Mouse (Mus musculus) midbrain, embryonic 16.5 days (tissue): Measurements from ENCODE around the gene Tmem203. TPM values are rescaled to one million over a fixed set of nuclear protein-coding genes. Genes with fewer than 3 reads are reported as not detected.

Source experiments
- ATAC-seq: fragments of 200-750 bp; cut with Nextera tagmentation; 2 replicates; pipeline ENCODE4 v1.8.0; 2017; ENCODE audit warnings: moderate TSS enrichment
- H3K27ac ChIP-seq: fragments of 300-500 bp; sonication (generic); 2 replicates; pipeline ENCODE4 v1.5.1; 2014; ENCODE audit warnings: mild to moderate bottlenecking, low read length, mixed read lengths
- H3K27me3 ChIP-seq: fragments of 300-500 bp; sonication (generic); 2 replicates; pipeline ENCODE4 v1.6.1; 2014; ENCODE audit warnings: low read depth, low read length, mixed read lengths; ENCODE audit not compliant: control insufficient read depth, insufficient read depth
- H3K36me3 ChIP-seq: fragments of 300-500 bp; sonication (generic); 2 replicates; pipeline ENCODE4 v1.6.1; 2014; ENCODE audit warnings: mild to moderate bottlenecking, low read length, moderate library complexity, mixed read lengths; ENCODE audit not compliant: control insufficient read depth, insufficient read depth
- H3K4me1 ChIP-seq: fragments of 300-500 bp; sonication (generic); 2 replicates; pipeline ENCODE4 v1.6.1; 2014; ENCODE audit warnings: mild to moderate bottlenecking, low read length, mixed read lengths; ENCODE audit not compliant: control insufficient read depth, insufficient read depth
- H3K4me2 ChIP-seq: fragments of 300-500 bp; sonication (generic); 2 replicates; pipeline ENCODE4 v1.6.1; 2014; ENCODE audit warnings: mild to moderate bottlenecking, low read length, mixed read lengths
- H3K4me3 ChIP-seq: fragments of 300-500 bp; sonication (generic); 2 replicates; pipeline ENCODE4 v1.5.1; 2014; ENCODE audit warnings: low read depth, mild to moderate bottlenecking, low read length, moderate library complexity, mixed read lengths
- H3K9ac ChIP-seq: fragments of 300-500 bp; sonication (generic); 2 replicates; pipeline ENCODE4 v1.6.1; 2014; ENCODE audit warnings: low read depth, low read length, mixed read lengths
- H3K9me3 ChIP-seq: fragments of 300-500 bp; sonication (generic); replicated peaks from 2 replicates; pipeline ENCODE4 v1.6.1; 2014; ENCODE audit warnings: mild to moderate bottlenecking, low read length, mixed read lengths; ENCODE audit not compliant: control insufficient read depth, poor library complexity, severe bottlenecking
- WGBS: fragments of 180-500 bp; shearing (Covaris S2); extraction: QIAGEN DNeasy Blood & Tissue Kit; methylation state at CpG from one replicate; pipeline ENCODE4 v1.1.7; 2014; 5-methylcytosine and 5-hydroxymethylcytosine counted together
- polyA plus RNA-seq: library from polyadenylated mRNA; unstranded; fragments of >200 nt; fragmentation: Nextera tagmentation; extraction: Ambion mirVana; gene quantifications from 2 replicates; pipeline ENCODE4 v1.2.1, GENCODE M21; 2015

Tmem203 gene
- polyA plus RNA-seq, 1 experiment from 2014 or later, result 12.7 TPM

DNA sequence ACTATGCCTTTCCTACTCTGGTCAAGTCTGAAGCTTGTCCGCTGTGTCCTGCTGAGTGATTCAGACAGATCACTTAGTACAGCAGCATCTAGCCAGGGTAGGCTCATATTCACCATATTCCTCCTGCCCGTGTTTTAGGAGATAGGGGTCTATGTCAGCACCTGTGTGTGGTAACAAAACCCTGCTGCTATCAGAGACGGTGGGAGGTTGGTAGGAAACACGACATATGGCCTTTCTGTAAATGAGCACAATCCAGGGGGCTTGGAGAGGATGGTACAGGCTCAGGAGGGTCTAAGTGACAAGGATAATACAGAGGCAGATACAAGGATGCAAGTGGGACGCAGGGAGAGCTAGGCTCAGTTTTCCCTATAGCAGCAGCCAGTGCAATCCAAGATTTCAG is 25.7 kb upstream of the Tmem203 start:
- peaks cover 9% of the 10 kb centered on the region for H3K4me1 ChIP-seq
- no peak overlapping the region for H3K27ac ChIP-seq
- H3K4me2 ChIP-seq, result no peak overlapping the region
- 83% methylated on average over 5 of the region's 5 CpGs for WGBS
- ATAC-seq, result no peak
- H3K4me3 ChIP-seq, result no peak overlapping the region
- no peaks in the 10 kb centered on the region for H3K9me3 ChIP-seq
- H3K27me3 ChIP-seq, result peaks cover under 1% of the 10 kb centered on the region; the same call in 1 of the 2 replicates
- no peak overlapping the region for H3K9ac ChIP-seq
- no peaks in the 10 kb centered on the region for H3K36me3 ChIP-seq

DNA sequence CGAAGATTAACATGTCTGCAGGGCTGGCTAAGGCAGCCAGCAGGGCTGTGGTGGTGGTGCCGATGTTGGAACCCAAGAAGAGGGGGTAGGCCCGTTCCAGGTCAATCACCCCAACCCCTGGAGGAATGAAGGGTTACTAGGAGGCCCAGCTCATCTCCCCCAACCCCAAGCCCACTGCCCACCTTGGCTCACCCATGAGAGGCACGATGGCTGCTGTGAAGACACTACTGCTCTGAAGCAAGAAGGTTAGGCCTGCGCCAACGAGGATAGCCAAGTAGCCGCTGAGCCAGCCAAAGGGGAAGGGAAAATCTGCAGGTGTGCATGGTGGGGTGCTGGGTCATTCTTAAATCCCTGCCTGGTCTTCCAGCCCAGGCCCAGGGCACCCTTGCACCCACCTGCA is 24.7 kb upstream of the Tmem203 start:
- no peak overlapping the region for H3K27ac ChIP-seq
- no peak overlapping the region for H3K4me2 ChIP-seq
- no peaks in the 10 kb centered on the region for H3K9me3 ChIP-seq
- H3K27me3 ChIP-seq, result peaks cover 7% of the 10 kb centered on the region; the same call in 1 of the 2 replicates
- no peak for ATAC-seq
- WGBS, result 88% methylated on average over 7 of the region's 7 CpGs
- no peaks in the 10 kb centered on the region for H3K36me3 ChIP-seq
- no peak overlapping the region for H3K4me3 ChIP-seq
- peaks cover 6% of the 10 kb centered on the region for H3K4me1 ChIP-seq
- H3K9ac ChIP-seq, result no peak overlapping the region

DNA sequence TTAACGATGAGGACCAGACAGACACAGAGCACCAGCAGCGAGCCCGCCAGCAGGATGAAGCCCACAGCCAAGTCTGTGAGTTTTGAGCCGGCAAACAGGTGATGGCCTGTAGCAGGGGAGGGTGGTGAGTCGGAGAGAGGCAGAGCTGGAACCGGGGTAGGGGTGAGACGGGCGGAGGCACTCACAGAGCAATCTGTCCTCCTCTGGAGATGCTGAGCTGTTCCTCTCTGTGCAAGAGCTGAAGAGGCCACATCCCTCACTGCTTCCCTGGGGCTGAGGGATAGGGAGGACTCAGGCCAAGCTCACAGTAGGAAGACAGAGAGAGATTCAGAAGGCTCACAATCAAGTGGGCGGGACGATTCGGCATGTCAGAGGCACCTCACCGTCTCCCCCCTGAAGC is 24.2 kb upstream of the Tmem203 start:
- H3K4me3 ChIP-seq, result no peak overlapping the region
- WGBS, result 57% methylated on average over 12 of the region's 12 CpGs
- no peaks in the 10 kb centered on the region for H3K9me3 ChIP-seq
- H3K36me3 ChIP-seq, result no peaks in the 10 kb centered on the region
- H3K4me1 ChIP-seq, result peaks cover 4% of the 10 kb centered on the region; the same call in 1 of the 2 replicates
- no peak overlapping the region for H3K9ac ChIP-seq
- ATAC-seq, result no peak
- H3K27me3 ChIP-seq, result peaks cover 7% of the 10 kb centered on the region; the same call in 1 of the 2 replicates
- no peak overlapping the region for H3K4me2 ChIP-seq
- no peak overlapping the region for H3K27ac ChIP-seq

DNA sequence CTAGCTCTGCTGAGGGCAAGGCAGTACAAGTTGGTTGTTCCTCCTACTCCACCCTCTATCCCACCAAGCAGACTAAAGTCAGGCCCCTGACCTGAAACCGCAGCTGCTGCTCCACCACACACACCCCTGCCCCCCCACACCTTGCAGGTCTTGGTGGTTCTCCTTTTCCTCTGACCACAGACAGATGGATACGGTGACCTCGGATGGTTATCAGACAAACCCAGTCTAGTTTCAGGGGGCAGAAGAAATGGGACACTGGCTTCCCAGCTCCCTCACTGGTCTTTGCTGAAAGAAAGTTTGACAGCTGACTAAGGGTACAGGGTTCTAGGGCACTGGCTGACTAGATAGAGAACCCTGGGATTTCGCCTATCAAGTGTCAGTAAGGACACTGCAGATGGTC is 21.8 kb upstream of the Tmem203 start:
- Histone ChIP-seq H3K4me1 (peaks cover 4% of the 10 kb centered on the region; the same call in 1 of the 2 replicates), H3K9me3 (no peaks in the 10 kb centered on the region), H3K4me3 (no peak overlapping the region), H3K9ac (no peak overlapping the region), H3K27ac (no peak overlapping the region), H3K36me3 (no peaks in the 10 kb centered on the region), H3K27me3 (peaks cover 7% of the 10 kb centered on the region; the same call in 1 of the 2 replicates), H3K4me2 (no peak overlapping the region)
- WGBS, result 76% methylated on average over 4 of the region's 4 CpGs
- ATAC-seq, result no peak

DNA sequence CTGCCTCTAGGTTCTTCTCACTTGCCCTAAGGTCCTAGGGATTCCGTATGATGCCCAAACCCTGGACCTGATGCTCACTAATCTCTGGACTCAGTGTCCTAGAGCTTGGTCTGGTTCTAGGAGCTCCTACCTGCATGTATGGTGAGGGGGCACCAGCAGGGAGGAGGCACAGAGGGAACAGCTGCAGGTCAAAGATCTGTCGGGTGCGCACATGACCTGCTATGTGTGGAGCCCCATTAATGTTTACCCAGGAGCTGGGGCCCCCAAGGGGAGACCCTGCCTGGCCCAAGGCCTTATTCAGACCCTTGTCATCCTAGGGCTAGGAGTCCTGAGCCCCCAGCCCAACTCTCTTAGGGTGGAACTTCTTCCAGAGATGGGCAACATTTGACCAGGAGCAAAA is 21.2 kb upstream of the Tmem203 start, which contains the start of gene Slc34a3:
Gene Slc34a3 (minus strand): TSS at position 315 of the 400 bp plus-strand sequence.
- H3K27ac ChIP-seq, result no peak within 1 kb of the TSS
- no peak within 1 kb of the TSS for H3K4me2 ChIP-seq
- H3K9ac ChIP-seq, result no peak within 1 kb of the TSS
- peaks cover 7% of the 10 kb centered on the region; the same call in 1 of the 2 replicates for H3K27me3 ChIP-seq
- no peaks in the 10 kb centered on the region; the same call in 1 of the 2 replicates for H3K4me1 ChIP-seq
- no peak for ATAC-seq
- no peaks in the 10 kb centered on the region for H3K9me3 ChIP-seq
- H3K36me3 ChIP-seq, result no peaks in the 10 kb centered on the region
- H3K4me3 ChIP-seq, result no peak within 1 kb of the TSS
- WGBS, result 90% methylated on average over 3 of the region's 3 CpGs

DNA sequence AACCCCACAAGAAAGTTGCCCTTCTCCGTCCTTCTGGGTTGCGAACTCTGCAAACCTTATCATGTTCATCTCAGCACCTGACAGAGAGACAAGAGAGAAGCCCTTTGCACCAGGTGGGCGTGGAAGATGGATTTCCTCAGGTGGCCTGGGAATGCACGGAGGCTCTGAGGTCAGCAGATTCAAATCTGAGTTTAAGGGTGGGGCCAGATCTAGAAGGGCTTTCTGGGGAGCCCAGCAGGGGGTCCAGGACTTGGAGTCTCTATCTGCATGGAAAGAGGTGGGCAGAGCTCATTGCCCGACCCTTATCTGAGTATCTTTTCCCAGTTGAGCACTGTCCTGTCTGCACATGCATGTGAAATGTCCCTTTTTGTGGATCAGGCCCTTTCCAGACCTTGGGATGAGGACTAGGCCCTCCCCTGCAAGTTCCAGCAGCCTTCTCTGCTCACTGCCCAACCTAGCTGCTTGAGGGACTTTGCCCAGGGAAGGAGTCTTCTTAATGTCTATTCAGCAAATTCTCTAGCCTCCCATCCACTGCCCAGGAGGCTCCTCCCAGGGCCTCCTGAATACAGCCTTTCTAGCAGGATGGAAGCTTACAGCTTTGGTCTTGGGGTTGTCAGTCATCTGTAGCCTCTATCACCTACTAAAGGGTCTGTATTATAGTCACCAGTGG is 20.6 kb upstream of the Tmem203 start:
- 77% methylated on average over 5 of the region's 5 CpGs for WGBS
- H3K4me2 ChIP-seq, result no peak overlapping the region
- H3K27ac ChIP-seq, result no peak overlapping the region
- no peaks in the 10 kb centered on the region for H3K36me3 ChIP-seq
- H3K4me1 ChIP-seq, result no peaks in the 10 kb centered on the region
- H3K4me3 ChIP-seq, result no peak overlapping the region
- H3K9me3 ChIP-seq, result no peaks in the 10 kb centered on the region
- no peak for ATAC-seq
- H3K27me3 ChIP-seq, result peaks cover 7% of the 10 kb centered on the region; the same call in 1 of the 2 replicates
- no peak overlapping the region for H3K9ac ChIP-seq

DNA sequence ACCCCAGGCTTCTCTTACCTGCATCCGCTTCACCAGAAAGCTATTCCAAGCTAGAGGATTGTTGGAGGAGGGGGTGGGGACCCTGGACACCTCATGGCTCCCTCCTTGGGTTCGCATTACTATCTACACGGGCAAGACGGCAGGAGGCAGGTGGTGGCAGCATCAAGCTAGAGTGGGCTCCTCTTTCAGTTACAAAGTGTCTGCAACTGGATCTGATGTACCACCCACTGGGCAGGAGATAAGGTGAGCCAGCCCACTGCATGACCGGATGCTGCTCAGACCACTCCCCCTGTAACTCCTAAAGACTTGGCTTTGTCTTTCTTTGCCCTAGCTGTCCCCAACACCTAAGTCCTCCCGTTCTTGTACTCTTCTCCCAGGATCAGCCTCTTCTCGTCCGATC is 18.6 kb upstream of the Tmem203 start, which contains the start of gene Rnf224:
Gene Rnf224 (minus strand): TSS at position 174 of the 400 bp plus-strand sequence.
- peaks cover 9% of the 10 kb centered on the region; the same call in 1 of the 2 replicates for H3K4me1 ChIP-seq
- 46% methylated on average over 8 of the region's 8 CpGs for WGBS
- no peak within 1 kb of the TSS for H3K4me3 ChIP-seq
- H3K9ac ChIP-seq, result no peak within 1 kb of the TSS
- no peak for ATAC-seq
- H3K4me2 ChIP-seq, result no peak within 1 kb of the TSS
- H3K27ac ChIP-seq, result no peak within 1 kb of the TSS
- no peaks in the 10 kb centered on the region for H3K9me3 ChIP-seq
- peaks cover 7% of the 10 kb centered on the region; the same call in 1 of the 2 replicates for H3K27me3 ChIP-seq
- no peaks in the 10 kb centered on the region for H3K36me3 ChIP-seq

- no peak for ATAC-seq
- H3K4me1 ChIP-seq, result peaks cover 11% of the 10 kb centered on the region; the same call in 1 of the 2 replicates
- no peak overlapping the region for H3K4me3 ChIP-seq
- no peak overlapping the region for H3K4me2 ChIP-seq
- WGBS, result 73% methylated on average over 4 of the region's 4 CpGs
- H3K36me3 ChIP-seq, result no peaks in the 10 kb centered on the region
- peaks cover 7% of the 10 kb centered on the region; the same call in 1 of the 2 replicates for H3K27me3 ChIP-seq
- H3K9me3 ChIP-seq, result no peaks in the 10 kb centered on the region
- H3K27ac ChIP-seq, result no peak overlapping the region
- H3K9ac ChIP-seq, result no peak overlapping the region
These were observed 17.7 kb upstream of the Tmem203 start for GRCm38 (mm10) chr2:25237522-25237921.

GRCm38 (mm10) chr2:25238106-25238505 is 17.1 kb upstream of the Tmem203 start:
- no peak overlapping the region for H3K9ac ChIP-seq
- H3K36me3 ChIP-seq, result no peaks in the 10 kb centered on the region
- H3K4me2 ChIP-seq, result no peak overlapping the region
- H3K4me1 ChIP-seq, result peaks cover 14% of the 10 kb centered on the region
- H3K4me3 ChIP-seq, result no peak overlapping the region
- H3K27ac ChIP-seq, result no peak overlapping the region
- no peak for ATAC-seq
- H3K27me3 ChIP-seq, result peaks cover 7% of the 10 kb centered on the region; the same call in 1 of the 2 replicates
- H3K9me3 ChIP-seq, result no peaks in the 10 kb centered on the region
